Mouse (Mus musculus) stomach, postnatal 0 days (tissue): Measurements from ENCODE around the gene Wdcp. TPM values are rescaled to one million over a fixed set of nuclear protein-coding genes. Genes with fewer than 3 reads are reported as not detected.
"Not testable (repeated sequence)": the region's sequence is repeated elsewhere in the genome, so short reads cannot be mapped to it uniquely, and the experiment has no call there.

Experiments used
- ATAC-seq: fragments of 200-750 bp; cut with Nextera tagmentation; 2 replicates; pipeline ENCODE4 v1.8.0; 2017; ENCODE audit not compliant: low FRiP score, low TSS enrichment
- DNase-seq: peaks from one replicate; pipeline ENCODE4 v3.0.0-alpha.2; 2016; ENCODE audit warnings: low spot score
- H3K27ac ChIP-seq: fragments of 300-500 bp; sonication (generic); replicated peaks from 2 replicates; pipeline ENCODE4 v1.5.1; 2014; ENCODE audit warnings: mild to moderate bottlenecking, control low read depth
- H3K27me3 ChIP-seq: fragments of 300-500 bp; sonication (generic); 2 replicates; pipeline ENCODE4 v1.6.1; 2014; ENCODE audit warnings: low read length; ENCODE audit not compliant: control insufficient read depth, insufficient read depth
- H3K36me3 ChIP-seq: fragments of 300-500 bp; sonication (generic); 2 replicates; pipeline ENCODE4 v1.6.1; 2014; ENCODE audit warnings: low read length, mixed read lengths; ENCODE audit not compliant: control insufficient read depth, insufficient read depth
- H3K4me1 ChIP-seq: fragments of 300-500 bp; sonication (generic); replicated peaks from 2 replicates; pipeline ENCODE4 v1.6.1; 2014; ENCODE audit warnings: antibody characterized with exemption; ENCODE audit not compliant: control insufficient read depth, insufficient read depth
- H3K4me2 ChIP-seq: fragments of 300-500 bp; sonication (generic); replicated peaks from 2 replicates; pipeline ENCODE4 v1.6.1; 2014; ENCODE audit warnings: low read depth, mild to moderate bottlenecking, control low read depth, moderate library complexity
- H3K4me3 ChIP-seq: fragments of 300-500 bp; sonication (generic); 2 replicates; pipeline ENCODE4 v1.5.1; 2014; ENCODE audit warnings: low read depth, low read length, control low read depth
- H3K9ac ChIP-seq: fragments of 300-500 bp; sonication (generic); 2 replicates; pipeline ENCODE4 v1.6.1; 2014; ENCODE audit warnings: mild to moderate bottlenecking, low read length, control low read depth, mixed read lengths
- H3K9me3 ChIP-seq: fragments of 300-500 bp; sonication (generic); 2 replicates; pipeline ENCODE4 v1.6.1; 2016; ENCODE audit warnings: low read length; ENCODE audit not compliant: control insufficient read depth
- CTCF ChIP-seq: IDR thresholded peaks from 2 replicates; pipeline ENCODE4 v1.5.1; 2016; ENCODE audit warnings: antibody characterized with exemption, low read depth, mild to moderate bottlenecking, moderate library complexity
- EP300 ChIP-seq: optimal IDR thresholded peaks from 2 replicates; pipeline ENCODE3; 2016; ENCODE audit warnings: antibody characterized with exemption
- WGBS: fragments of 180-500 bp; shearing (Covaris S2); extraction: QIAGEN DNeasy Blood & Tissue Kit; methylation state at CpG from one replicate; pipeline ENCODE4 v1.1.7; 2014; 5-methylcytosine and 5-hydroxymethylcytosine counted together
- polyA plus RNA-seq: library from polyadenylated mRNA; unstranded; fragments of >200 nt; fragmentation: Nextera tagmentation; extraction: Ambion mirVana; gene quantifications from 2 replicates; pipeline ENCODE4 v1.2.1, GENCODE M21; 2015

Wdcp gene
- polyA plus RNA-seq, 1 experiment from 2014 or later = 8.2 TPM

- ATAC-seq (no peak), DNase-seq (no peak)
- Histone ChIP-seq H3K27me3 (no peaks in the 10 kb centered on the region), H3K4me1 (no peaks in the 10 kb centered on the region), H3K4me2 (no peak overlapping the region), H3K4me3 (no peak overlapping the region), H3K9ac (no peak overlapping the region), H3K9me3 (no peaks in the 10 kb centered on the region), H3K27ac (no peak overlapping the region), H3K36me3 (peaks cover 2% of the 10 kb centered on the region; the same call in 1 of the 2 replicates)
- no peak for TF ChIP-seq CTCF
- TF ChIP-seq EP300 = no peak
- WGBS = 60% methylated on average over 2 of the region's 2 CpGs
Observed at GRCm38 (mm10) chr12:4882086-4882485, 39.0 kb downstream of the Wdcp start.

- ATAC-seq = no peak
- Histone ChIP-seq H3K4me1 (no peaks in the 10 kb centered on the region), H3K27me3 (no peaks in the 10 kb centered on the region), H3K27ac (no peak overlapping the region), H3K4me2 (no peak overlapping the region), H3K9ac (no peak overlapping the region), H3K9me3 (no peaks in the 10 kb centered on the region), H3K4me3 (no peak overlapping the region), H3K36me3 (no peaks in the 10 kb centered on the region)
- no peak for TF ChIP-seq EP300
- TF ChIP-seq CTCF = no peak
- DNase-seq = no peak
- WGBS = 24% methylated on average over 1 of the region's 1 CpGs
Observed at GRCm38 (mm10) chr12:4885062-4885461, 42.0 kb downstream of the Wdcp start.

GRCm38 (mm10) chr12:4886581-4886980, 43.5 kb downstream of the Wdcp start:
- DNase-seq, H3K4me1 ChIP-seq, ATAC-seq, H3K4me3 ChIP-seq, H3K27ac ChIP-seq, H3K9ac ChIP-seq, H3K9me3 ChIP-seq, H3K4me2 ChIP-seq, H3K27me3 ChIP-seq, H3K36me3 ChIP-seq: not testable (repeated sequence)
- WGBS = 100% methylated on average over 4 of the region's 4 CpGs

- TF ChIP-seq EP300 (no peak), CTCF (no peak)
- H3K9me3 ChIP-seq = no peaks in the 10 kb centered on the region
- H3K27me3 ChIP-seq = no peaks in the 10 kb centered on the region
- H3K4me3 ChIP-seq = no peak overlapping the region
- no peaks in the 10 kb centered on the region for H3K4me1 ChIP-seq
- ATAC-seq (no peak), DNase-seq (no peak)
- no peaks in the 10 kb centered on the region for H3K36me3 ChIP-seq
- H3K9ac ChIP-seq = no peak overlapping the region
- H3K4me2 ChIP-seq = no peak overlapping the region
- H3K27ac ChIP-seq = no peak overlapping the region
Observed at GRCm38 (mm10) chr12:4888739-4889138, 45.6 kb downstream of the Wdcp start.

GRCm38 (mm10) chr12:4889251-4889650, 46.1 kb downstream of the Wdcp start:
- TF ChIP-seq CTCF (no peak), EP300 (no peak)
- no peaks in the 10 kb centered on the region for H3K4me1 ChIP-seq
- H3K4me2 ChIP-seq = no peak overlapping the region
- no peak overlapping the region for H3K27ac ChIP-seq
- ATAC-seq (no peak), DNase-seq (no peak)
- no peaks in the 10 kb centered on the region for H3K9me3 ChIP-seq
- H3K36me3 ChIP-seq = no peaks in the 10 kb centered on the region
- no peak overlapping the region for H3K4me3 ChIP-seq
- H3K27me3 ChIP-seq = no peaks in the 10 kb centered on the region
- WGBS = 97% methylated on average over 2 of the region's 2 CpGs
- H3K9ac ChIP-seq = no peak overlapping the region

- Histone ChIP-seq H3K27me3 (no peaks in the 10 kb centered on the region), H3K4me1 (no peaks in the 10 kb centered on the region), H3K27ac (no peak overlapping the region), H3K9ac (no peak overlapping the region), H3K9me3 (no peaks in the 10 kb centered on the region), H3K36me3 (no peaks in the 10 kb centered on the region), H3K4me2 (no peak overlapping the region), H3K4me3 (no peak overlapping the region)
- no peak for ATAC-seq
- TF ChIP-seq EP300 (no peak), CTCF (no peak)
- no peak for DNase-seq
- WGBS = 94% methylated on average over 1 of the region's 1 CpGs
Observed at GRCm38 (mm10) chr12:4889891-4890290, 46.8 kb downstream of the Wdcp start.
